Mouse (Mus musculus) thymus, adult 2 months (tissue): Measurements from ENCODE around the gene Skp1a. TPM values are rescaled to one million over a fixed set of nuclear protein-coding genes. Genes with fewer than 3 reads are reported as not detected.

Source experiments
- DNase-seq: peaks from one replicate; pipeline ENCODE4 v3.0.0; 2021
- H3K27ac ChIP-seq: fragments of 200-500 bp; 2 replicates; pipeline ENCODE4 v1.5.1; 2012; ENCODE audit warnings: low read length, control low read depth; ENCODE audit not compliant: control insufficient read depth, insufficient read depth
- H3K27me3 ChIP-seq: fragments of 200-500 bp; 2 replicates; pipeline ENCODE4 v1.6.1; 2012; ENCODE audit warnings: mild to moderate bottlenecking, low read length, moderate library complexity, mixed read lengths; ENCODE audit not compliant: control insufficient read depth, insufficient read depth
- H3K36me3 ChIP-seq: fragments of 200-500 bp; 2 replicates; pipeline ENCODE4 v1.6.1; 2012; ENCODE audit warnings: mild to moderate bottlenecking, low read length, moderate library complexity; ENCODE audit not compliant: control insufficient read depth, insufficient read depth
- H3K4me1 ChIP-seq: fragments of 200-500 bp; replicated peaks from 2 replicates; pipeline ENCODE4 v1.6.1; 2012; ENCODE audit warnings: low read length; ENCODE audit not compliant: control insufficient read depth, insufficient read depth
- H3K4me3 ChIP-seq: fragments of 200-500 bp; 2 replicates; pipeline ENCODE4 v1.5.1; 2012; ENCODE audit warnings: mild to moderate bottlenecking, low read length, control low read depth, moderate library complexity; ENCODE audit not compliant: control insufficient read depth, insufficient read depth
- CTCF ChIP-seq: fragments of 200-500 bp; IDR thresholded peaks from 2 replicates; pipeline ENCODE4 v1.5.1; 2012; ENCODE audit warnings: mild to moderate bottlenecking, control low read depth, low read length, moderate library complexity, borderline replicate concordance; ENCODE audit not compliant: control insufficient read depth, poor library complexity, insufficient read depth; ENCODE audit errors: extremely low read depth
- POLR2A ChIP-seq: fragments of 200-500 bp; IDR thresholded peaks from 2 replicates; pipeline ENCODE4 v1.6.1; 2012; ENCODE audit warnings: mild to moderate bottlenecking, low read length, control low read depth, moderate library complexity; ENCODE audit not compliant: control insufficient read depth, poor library complexity, insufficient read depth; ENCODE audit errors: extremely low read depth
- WGBS: fragments of 180-500 bp; shearing (Covaris S2); methylation state at CpG from one replicate; pipeline ENCODE4 v1.1.7; 2018; 5-methylcytosine and 5-hydroxymethylcytosine counted together
- polyA plus RNA-seq: library from polyadenylated mRNA; depleted of rRNA; stranded (reverse); fragments of >200 nt; gene quantifications from 2 replicates; pipeline ENCODE4 v1.2.3, GENCODE M21; 2012

The Skp1a gene
- polyA plus RNA-seq, 1 experiment: 35.9 TPM

DNA sequence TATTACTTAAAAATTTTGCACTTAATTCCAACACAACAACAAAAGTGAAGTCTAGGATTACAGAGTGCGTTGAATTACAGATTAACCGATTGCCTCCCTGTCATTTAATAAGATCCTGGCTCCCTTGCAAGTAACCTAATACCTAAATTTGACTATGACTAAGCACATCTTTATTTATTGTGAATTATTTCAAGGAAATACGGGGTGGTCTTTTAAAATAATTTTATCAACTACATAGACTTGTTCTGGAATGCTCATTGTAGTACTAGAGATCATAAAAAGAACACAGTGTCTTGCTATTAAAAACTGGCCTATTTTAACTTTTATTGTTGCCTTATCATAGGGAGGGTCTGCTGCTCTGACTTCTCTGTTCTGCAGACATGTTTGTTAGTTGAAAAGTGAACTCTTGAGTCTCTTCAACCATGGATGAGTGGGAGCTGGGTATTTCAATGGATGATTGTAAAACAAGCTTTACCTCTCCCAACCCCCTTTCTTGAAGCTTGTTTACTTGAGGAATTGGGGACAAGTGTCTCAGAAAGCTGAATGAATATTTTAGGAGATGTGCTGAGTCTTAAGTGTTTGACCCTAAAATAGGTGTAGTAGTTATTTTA lies 1.4 kb downstream of the Skp1a start:
- WGBS: 7% methylated on average over 3 of the region's 3 CpGs

DNA sequence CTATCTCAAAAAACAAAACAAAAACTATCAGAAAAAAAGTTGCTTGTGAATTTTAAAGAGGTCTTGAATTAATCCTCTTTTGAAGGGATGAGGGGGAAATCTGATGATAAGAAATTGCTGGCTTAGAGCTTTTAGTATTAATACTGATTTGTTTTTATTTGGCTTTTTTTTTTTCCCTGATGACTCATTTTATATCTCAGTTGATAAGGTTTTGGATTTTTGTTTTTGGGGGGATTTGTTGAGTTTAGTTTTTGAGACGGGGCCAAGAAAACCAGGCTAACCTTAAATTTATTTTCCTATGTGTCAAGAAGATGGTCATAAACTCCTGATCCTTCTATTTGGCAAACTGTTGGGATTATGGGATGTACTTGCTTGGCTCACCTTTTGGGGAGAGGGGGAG lies 2.1 kb downstream of the Skp1a start:
- DNase-seq: no peak
- Histone ChIP-seq H3K27ac (no peak overlapping the region), H3K4me3 (no peak overlapping the region), H3K27me3 (no peaks in the 10 kb centered on the region), H3K36me3 (peaks cover 21% of the 10 kb centered on the region), H3K4me1 (peaks cover 7% of the 10 kb centered on the region; the same call in 1 of the 2 replicates)
- WGBS: 94% methylated on average over 1 of the region's 1 CpGs
- TF ChIP-seq POLR2A (no peak), CTCF (no peak)

More for the DNA sequence above, 1.4 kb downstream of the Skp1a start:
- no peak for DNase-seq
- H3K36me3 ChIP-seq: peaks cover 14% of the 10 kb centered on the region
- no peak overlapping the region for H3K27ac ChIP-seq
- TF ChIP-seq POLR2A (no peak), CTCF (no peak)
- no peak overlapping the region for H3K4me3 ChIP-seq
- H3K4me1 ChIP-seq: peaks cover 7% of the 10 kb centered on the region; the same call in 1 of the 2 replicates
- no peaks in the 10 kb centered on the region for H3K27me3 ChIP-seq

DNA sequence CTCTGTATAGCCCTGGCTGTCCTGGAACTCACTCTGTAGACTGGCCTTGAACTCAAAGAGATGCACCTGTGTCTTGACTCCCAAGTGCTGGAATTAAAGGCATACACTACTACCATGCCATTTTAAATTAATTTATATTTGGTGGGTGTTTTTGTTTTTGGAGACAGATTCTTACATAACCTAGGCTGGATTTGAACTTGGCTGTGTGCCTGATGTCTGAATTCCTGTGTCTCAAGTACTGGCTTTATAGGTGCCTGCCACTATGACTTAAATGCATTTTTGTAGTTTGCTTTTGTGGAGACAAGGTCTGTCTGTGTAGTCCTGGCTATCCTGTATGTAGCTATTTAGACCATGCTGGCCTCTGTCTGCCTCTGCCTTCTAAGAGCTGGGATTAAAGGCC lies 2.7 kb downstream of the Skp1a start:
- no peak for DNase-seq
- TF ChIP-seq CTCF: no peak
- no peak for TF ChIP-seq POLR2A
- peaks cover 7% of the 10 kb centered on the region; the same call in 1 of the 2 replicates for H3K4me1 ChIP-seq
- H3K27me3 ChIP-seq: no peaks in the 10 kb centered on the region
- H3K36me3 ChIP-seq: peaks cover 25% of the 10 kb centered on the region
- H3K4me3 ChIP-seq: no peak overlapping the region
- no peak overlapping the region for H3K27ac ChIP-seq

DNA sequence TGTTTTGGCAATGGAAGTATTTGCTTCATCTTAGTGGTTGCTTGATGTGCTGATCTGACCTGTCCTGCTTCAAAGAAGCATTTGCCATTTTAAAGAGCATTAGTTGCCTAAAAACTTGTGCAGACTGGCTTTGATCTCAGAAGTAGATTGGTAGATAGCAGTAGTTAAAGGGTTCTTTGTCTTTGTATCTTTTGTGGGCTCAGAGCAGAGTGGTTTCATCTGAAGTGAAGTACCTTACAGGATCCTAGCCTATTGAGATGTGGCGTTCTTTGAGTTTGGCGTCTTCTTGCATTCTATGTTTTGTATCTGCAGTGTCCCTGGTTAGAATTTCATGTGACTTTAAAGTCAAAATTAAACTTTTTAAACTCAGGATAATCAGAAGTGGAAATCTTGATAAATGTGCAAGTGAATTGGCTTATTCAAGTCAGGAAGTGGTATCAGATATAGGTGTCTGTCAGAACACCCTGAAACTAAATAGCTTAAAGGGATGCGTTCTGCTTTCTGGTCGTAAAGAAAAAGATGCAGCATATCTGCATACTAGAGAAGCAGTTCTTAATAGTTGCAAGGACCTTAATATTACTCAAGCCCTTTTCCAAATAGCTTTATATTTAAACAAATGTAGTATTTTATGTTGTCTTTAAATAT lies 9.2 kb downstream of the Skp1a start:
- H3K4me3 ChIP-seq: no peak overlapping the region
- TF ChIP-seq CTCF: no peak
- no peak for TF ChIP-seq POLR2A
- H3K27ac ChIP-seq: no peak overlapping the region
- peaks cover 66% of the 10 kb centered on the region for H3K36me3 ChIP-seq
- DNase-seq: no peak
- 21% methylated on average over 4 of the region's 4 CpGs for WGBS
- H3K27me3 ChIP-seq: no peaks in the 10 kb centered on the region
- no peaks in the 10 kb centered on the region for H3K4me1 ChIP-seq

DNA sequence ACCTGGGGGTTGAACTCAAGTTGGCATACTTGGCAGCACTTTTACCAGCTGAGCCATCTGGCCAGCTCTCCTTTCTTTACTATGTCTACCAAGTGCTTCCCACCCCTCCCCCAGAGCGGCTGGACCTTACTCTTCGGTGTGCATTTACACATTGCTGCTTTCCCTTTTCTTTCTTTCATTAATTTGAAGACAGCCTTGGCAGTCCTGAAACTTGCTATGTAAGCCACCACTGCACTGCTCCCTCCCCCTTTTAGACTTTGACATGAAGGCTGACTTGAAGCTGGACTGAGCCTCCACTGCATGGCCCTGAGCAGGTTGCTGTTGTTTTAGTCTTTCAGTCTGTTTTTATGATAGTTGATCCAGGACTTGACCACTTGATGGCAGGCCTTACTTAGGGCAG lies 17.7 kb downstream of the Skp1a start:
- no peak for DNase-seq
- H3K4me1 ChIP-seq: peaks cover 3% of the 10 kb centered on the region; the same call in 1 of the 2 replicates
- WGBS: 97% methylated on average over 2 of the region's 2 CpGs
- peaks cover 74% of the 10 kb centered on the region for H3K36me3 ChIP-seq
- H3K27me3 ChIP-seq: no peaks in the 10 kb centered on the region
- no peak overlapping the region for H3K4me3 ChIP-seq
- peak overlapping the region; percentile 12; the same call in 1 of the 2 replicates for H3K27ac ChIP-seq
- no peak for TF ChIP-seq CTCF
- TF ChIP-seq POLR2A: no peak

DNA sequence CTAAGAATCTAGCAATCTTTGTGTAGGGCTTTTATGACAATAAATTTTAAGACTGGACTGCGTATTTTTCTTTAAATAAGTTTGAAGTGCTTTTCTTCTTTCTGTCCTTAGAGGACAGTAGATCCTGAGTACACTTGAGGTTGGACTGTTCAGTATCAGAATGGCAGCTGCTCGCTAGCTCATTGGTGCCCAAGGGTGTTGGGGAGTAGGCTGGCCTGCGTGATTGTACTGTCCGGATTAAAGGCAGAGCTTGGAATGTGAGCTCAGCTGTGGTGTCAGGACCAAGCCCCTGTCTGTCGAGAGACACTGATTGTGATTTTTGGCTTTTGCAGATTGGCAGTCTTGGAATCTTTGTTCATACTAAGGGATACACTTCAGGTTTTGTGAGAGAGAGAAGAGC lies 20.0 kb downstream of the Skp1a start:
- H3K27ac ChIP-seq: peak overlapping the region; percentile 24; the same call in 1 of the 2 replicates
- peaks cover 75% of the 10 kb centered on the region for H3K36me3 ChIP-seq
- H3K4me1 ChIP-seq: peaks cover 11% of the 10 kb centered on the region
- no peak for TF ChIP-seq CTCF
- TF ChIP-seq POLR2A: no peak
- no peaks in the 10 kb centered on the region for H3K27me3 ChIP-seq
- no peak overlapping the region for H3K4me3 ChIP-seq
- no peak for DNase-seq
- WGBS: 88% methylated on average over 5 of the region's 5 CpGs

DNA sequence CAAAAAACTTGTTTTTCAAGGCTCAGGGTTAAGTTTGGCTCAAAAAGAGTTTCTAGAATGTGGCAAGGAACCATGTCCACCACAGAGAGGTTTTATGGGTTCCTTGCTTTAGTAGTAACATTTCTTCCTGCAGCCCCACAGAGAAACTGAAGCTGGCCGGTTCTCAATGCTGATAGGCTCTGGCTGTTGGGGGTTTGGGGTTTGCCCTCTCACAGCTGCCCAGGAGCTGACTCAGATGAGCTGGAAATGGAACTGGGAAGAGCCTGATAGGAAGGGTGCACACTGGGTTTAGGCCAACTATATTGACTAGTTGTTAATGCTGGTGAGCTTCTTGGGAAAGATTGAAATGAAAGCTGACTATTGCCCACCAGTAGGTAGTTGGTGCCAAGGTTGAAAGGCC lies 20.9 kb downstream of the Skp1a start:
- Histone ChIP-seq H3K27ac (peak overlapping the region; percentile 53; the same call in 1 of the 2 replicates), H3K36me3 (peaks cover 76% of the 10 kb centered on the region), H3K4me1 (peaks cover 12% of the 10 kb centered on the region), H3K27me3 (no peaks in the 10 kb centered on the region), H3K4me3 (no peak overlapping the region)
- no peak for DNase-seq
- TF ChIP-seq POLR2A (no peak), CTCF (no peak)
- 68% methylated on average over 1 of the region's 1 CpGs for WGBS
